Mouse (Mus musculus) CH12.LX (cell line): ENCODE data around the gene Prkce. TPM values are rescaled to one million over a fixed set of nuclear protein-coding genes. Genes with fewer than 3 reads are reported as not detected.

Source experiments
- DNase-seq: peaks from one replicate; pipeline ENCODE4 v3.0.0-alpha.2; 2013; ENCODE audit errors: extremely low read depth
- H3K27ac ChIP-seq: 2 replicates; pipeline ENCODE4 v1.5.1; 2012; ENCODE audit warnings: low read depth, mild to moderate bottlenecking, control low read depth, moderate library complexity; ENCODE audit not compliant: insufficient read depth
- H3K27me3 ChIP-seq: replicated peaks from 2 replicates; pipeline ENCODE3; 2012; ENCODE audit warnings: inconsistent platforms
- H3K36me3 ChIP-seq, 2 experiments: replicated peaks in 1 of 2; 2 replicates each; pipeline versions ENCODE3 to v1.6.1; 2012; ENCODE audit warnings: inconsistent platforms in 1 of 2, low read length in 1 of 2, mild to moderate bottlenecking in 1 of 2, mixed read lengths in 1 of 2, moderate library complexity in 1 of 2; ENCODE audit not compliant: control insufficient read depth in 1 of 2, insufficient read depth in 1 of 2
- H3K4me1 ChIP-seq, 2 experiments: 2 replicates each; pipeline ENCODE4 v1.6.1; 2012; ENCODE audit warnings: inconsistent platforms in 1 of 2, moderate library complexity in 1 of 2; ENCODE audit not compliant: insufficient read depth in 2 of 2, control insufficient read depth in 1 of 2
- H3K4me2 ChIP-seq: 2 replicates; pipeline ENCODE4 v1.6.1; 2012; ENCODE audit warnings: low read depth, mild to moderate bottlenecking, control low read depth; ENCODE audit not compliant: poor library complexity, insufficient read depth, severe bottlenecking
- H3K4me3 ChIP-seq, 3 experiments: fragments of 150-350 bp in 1 of 3; sonication (generic) in 1 of 3; replicated peaks in 1 of 3; 2 replicates each; pipeline versions ENCODE3 to v1.5.1; 2011 to 2012; ENCODE audit warnings: low read depth in 2 of 3, low read length in 2 of 3, mild to moderate bottlenecking in 2 of 3, moderate library complexity in 2 of 3, control low read depth in 1 of 3, improper control_type of control experiment in 1 of 3, inconsistent platforms in 1 of 3, mixed read lengths in 1 of 3; ENCODE audit not compliant: poor library complexity in 1 of 3
- H3K79me2 ChIP-seq: replicated peaks from 2 replicates; pipeline ENCODE4 v1.6.1; 2012; ENCODE audit warnings: mild to moderate bottlenecking, moderate library complexity; ENCODE audit not compliant: control insufficient read depth, poor library complexity, insufficient read depth, severe bottlenecking; ENCODE audit errors: extremely low read depth
- H3K9ac ChIP-seq: 2 replicates; pipeline ENCODE4 v1.6.1; 2012; ENCODE audit warnings: low read depth, mild to moderate bottlenecking, control low read depth, moderate library complexity; ENCODE audit not compliant: insufficient read depth
- H3K9me3 ChIP-seq: replicated peaks from 2 replicates; pipeline ENCODE3; 2012; ENCODE audit warnings: low read length, inconsistent platforms, mixed read lengths
- BHLHE40 ChIP-seq: IDR thresholded peaks from 2 replicates; pipeline ENCODE4 v1.6.1; 2011; ENCODE audit warnings: mild to moderate bottlenecking, low read depth, low read length, improper control_type of control experiment
- CHD1 ChIP-seq: IDR thresholded peaks from 2 replicates; pipeline ENCODE4 v1.6.1; 2012; ENCODE audit warnings: low read depth, low read length, improper control_type of control experiment, inconsistent platforms
- CHD2 ChIP-seq: IDR thresholded peaks from 2 replicates; pipeline ENCODE4 v1.6.1; 2011; ENCODE audit warnings: low read length, improper control_type of control experiment
- CTCF ChIP-seq, 2 experiments: IDR thresholded peaks in 1 of 2; conservative IDR thresholded peaks in 1 of 2; 2 replicates each; pipeline ENCODE4 v1.5.1; 2011 to 2012; ENCODE audit warnings: low read depth in 2 of 2, low read length in 2 of 2, improper control_type of control experiment in 1 of 2, inconsistent platforms in 1 of 2, mild to moderate bottlenecking in 1 of 2, moderate library complexity in 1 of 2
- ELF1 ChIP-seq: IDR thresholded peaks from 2 replicates; pipeline ENCODE4 v1.6.1; 2014; ENCODE audit warnings: low read depth, mild to moderate bottlenecking, inconsistent platforms, low read length, improper control_type of control experiment
- ETS1 ChIP-seq: conservative IDR thresholded peaks from 2 replicates; pipeline ENCODE4 v1.6.1; 2012; ENCODE audit warnings: low read depth, mild to moderate bottlenecking, inconsistent platforms, low read length, improper control_type of control experiment, moderate library complexity
- GABPA ChIP-seq: IDR thresholded peaks from 2 replicates; pipeline ENCODE4 v1.6.1; 2012; ENCODE audit warnings: low read depth, low read length, improper control_type of control experiment, inconsistent platforms; ENCODE audit not compliant: insufficient replicate concordance
- HCFC1 ChIP-seq: IDR thresholded peaks from 2 replicates; pipeline ENCODE4 v1.6.1; 2012; ENCODE audit warnings: low read depth, mild to moderate bottlenecking, inconsistent platforms, low read length, improper control_type of control experiment
- MAFK ChIP-seq: IDR thresholded peaks from 2 replicates; pipeline ENCODE4 v1.6.1; 2011; ENCODE audit warnings: low read length, improper control_type of control experiment; ENCODE audit not compliant: insufficient replicate concordance
- MAX ChIP-seq: IDR thresholded peaks from 2 replicates; pipeline ENCODE4 v1.6.1; 2011; ENCODE audit warnings: low read length, improper control_type of control experiment
- MAZ ChIP-seq: IDR thresholded peaks from 2 replicates; pipeline ENCODE4 v1.6.1; 2012; ENCODE audit warnings: low read depth, mild to moderate bottlenecking, inconsistent platforms, low read length, improper control_type of control experiment, moderate library complexity
- MXI1 ChIP-seq: IDR thresholded peaks from 2 replicates; pipeline ENCODE4 v1.6.1; 2011; ENCODE audit warnings: mild to moderate bottlenecking, low read depth, low read length, improper control_type of control experiment
- MYC ChIP-seq: IDR thresholded peaks from 2 replicates; pipeline ENCODE4 v1.6.1; 2011; ENCODE audit warnings: low read depth, mild to moderate bottlenecking, improper control_type of control experiment, low read length
- NELFE ChIP-seq: IDR thresholded peaks from 2 replicates; pipeline ENCODE4 v1.6.1; 2011; ENCODE audit warnings: low read depth, low read length, improper control_type of control experiment
- NRF1 ChIP-seq: IDR thresholded peaks from 2 replicates; pipeline ENCODE4 v1.6.1; 2014; ENCODE audit warnings: low read depth, mild to moderate bottlenecking, inconsistent platforms, low read length, improper control_type of control experiment, moderate library complexity
- PAX5 ChIP-seq: IDR thresholded peaks from 2 replicates; pipeline ENCODE4 v1.6.1; 2012; ENCODE audit warnings: low read length, inconsistent platforms, mixed read lengths
- POLR2A ChIP-seq: IDR thresholded peaks from 2 replicates; pipeline ENCODE4 v1.6.1; 2011; ENCODE audit warnings: low read depth, mild to moderate bottlenecking, improper control_type of control experiment, low read length
- POLR2AphosphoS2 ChIP-seq: IDR thresholded peaks from 2 replicates; pipeline ENCODE4 v1.6.1; 2011; ENCODE audit warnings: low read depth, low read length, improper control_type of control experiment
- RAD21 ChIP-seq: IDR thresholded peaks from 2 replicates; pipeline ENCODE4 v1.6.1; 2011; ENCODE audit warnings: low read depth, mild to moderate bottlenecking, low read length, improper control_type of control experiment, moderate library complexity
- RCOR1 ChIP-seq: conservative IDR thresholded peaks from 2 replicates; pipeline ENCODE4 v1.6.1; 2012; ENCODE audit warnings: low read depth, mild to moderate bottlenecking, inconsistent platforms, low read length, improper control_type of control experiment
- SIN3A ChIP-seq: IDR thresholded peaks from 2 replicates; pipeline ENCODE4 v1.6.1; 2012; ENCODE audit warnings: low read length, improper control_type of control experiment, inconsistent platforms
- SMC3 ChIP-seq: IDR thresholded peaks from 2 replicates; pipeline ENCODE4 v1.6.1; 2011; ENCODE audit warnings: low read depth, low read length, improper control_type of control experiment
- TBP ChIP-seq: conservative IDR thresholded peaks from 2 replicates; pipeline ENCODE4 v1.6.1; 2011; ENCODE audit warnings: low read depth, low read length, improper control_type of control experiment
- TCF12 ChIP-seq: IDR thresholded peaks from 2 replicates; pipeline ENCODE4 v1.6.1; 2014; ENCODE audit warnings: low read depth, mild to moderate bottlenecking, inconsistent platforms, low read length, improper control_type of control experiment
- ZKSCAN1 ChIP-seq: IDR thresholded peaks from 2 replicates; pipeline ENCODE4 v1.6.1; 2012; ENCODE audit warnings: low read depth, inconsistent platforms, low read length, improper control_type of control experiment, borderline replicate concordance
- ZMIZ1 ChIP-seq: IDR thresholded peaks from 2 replicates; pipeline ENCODE4 v1.6.1; 2012; ENCODE audit warnings: low read depth, mild to moderate bottlenecking, inconsistent platforms, low read length, improper control_type of control experiment
- ZNF384 ChIP-seq: IDR thresholded peaks from 2 replicates; pipeline ENCODE4 v1.6.1; 2012; ENCODE audit warnings: low read depth, low read length, improper control_type of control experiment, inconsistent platforms
- dilution Hi-C: fragments of 300-500 bp; cut with MboI; formaldehyde crosslinking; loops from 2 replicates; pipeline ENCODE4 v1.14.3; 2020; ENCODE audit warnings: low sequenced_read_pairs; ENCODE audit not compliant: extremely low pct_unique_long_range_greater_than_20kb, extremely low pct_ligation_motif_present
- in situ Hi-C: fragments of 300-500 bp; cut with MboI; formaldehyde crosslinking; loops from 3 replicates; pipeline ENCODE4 v1.14.3; 2019; ENCODE audit warnings: low sequenced_read_pairs, low pct_ligation_motif_present, low pct_unique_long_range_greater_than_20kb, mixed read lengths
- polyA plus RNA-seq: library from polyadenylated mRNA; unstranded; fragments of >175 nt; gene quantifications from 2 replicates; pipeline ENCODE4 v1.2.1, GENCODE M21; 2012; ENCODE audit warnings: low read depth; ENCODE audit not compliant: insufficient read length
- total RNA-seq, 2 experiments: library from RNA; depleted of rRNA; stranded (reverse); fragments of 300-350 nt in 1 of 2; fragments of >200 nt in 1 of 2; gene quantifications; 2 replicates each; pipeline ENCODE4 v1.2.3; 2012 to 2014

Gene Prkce
- total and polyA plus RNA-seq, 3 experiments: 4.1 to 13.2 (median 11.4) TPM

GRCm38 (mm10) chr17:86408614-86409006 lies 241.0 kb downstream of the Prkce start:
- Histone ChIP-seq H3K27ac (no peak overlapping the region), H3K4me3 (no peak overlapping the region), H3K4me2 (no peak overlapping the region), H3K36me3 (peaks cover 0 to 19% of the 10 kb centered on the region in 2 experiments), H3K27me3 (no peaks in the 10 kb centered on the region), H3K9me3 (no peaks in the 10 kb centered on the region), H3K4me1 (peaks cover 4 to 69% of the 10 kb centered on the region in 2 experiments; a peak in 3 of 4 replicates), H3K9ac (no peak overlapping the region), H3K79me2 (no peaks in the 10 kb centered on the region)
- in situ Hi-C loops (no loop called here), dilution Hi-C loops (no loop called here)
- TF ChIP-seq ZNF384: no peak
- TF ChIP-seq POLR2A: no peak
- TF ChIP-seq TBP: no peak
- no peak for TF ChIP-seq SIN3A
- no peak for TF ChIP-seq MAFK
- TF ChIP-seq CHD1: no peak
- no peak for TF ChIP-seq ZMIZ1
- no peak for TF ChIP-seq ELF1
- no peak for TF ChIP-seq RAD21
- no peak for TF ChIP-seq ETS1
- TF ChIP-seq HCFC1: no peak
- TF ChIP-seq BHLHE40: no peak
- no peak for TF ChIP-seq CTCF (conservative IDR thresholded peaks at IDR 0.05 in 1 of 2, IDR thresholded peaks at IDR 0.05 in 1 of 2; ENCODE audit: low read depth in 2 of 2, low read length in 2 of 2)
- no peak for TF ChIP-seq TCF12
- TF ChIP-seq MYC: no peak
- no peak for TF ChIP-seq ZKSCAN1
- TF ChIP-seq NELFE: no peak
- TF ChIP-seq CHD2: no peak
- no peak for TF ChIP-seq NRF1
- DNase-seq: no peak

- in situ Hi-C loops (no loop called here), dilution Hi-C loops (no loop called here)
- Histone ChIP-seq H3K4me3 (no peak overlapping the region), H3K27ac (no peak overlapping the region), H3K36me3 (peaks cover 0 to 12% of the 10 kb centered on the region in 2 experiments), H3K9me3 (no peaks in the 10 kb centered on the region), H3K4me2 (no peak overlapping the region), H3K27me3 (no peaks in the 10 kb centered on the region), H3K79me2 (no peaks in the 10 kb centered on the region; the same call in 1 of the 2 replicates), H3K9ac (no peak overlapping the region), H3K4me1 (peaks cover 4 to 65% of the 10 kb centered on the region in 2 experiments; a peak in 3 of 4 replicates)
- TF ChIP-seq HCFC1: no peak
- TF ChIP-seq SMC3: no peak
- no peak for TF ChIP-seq TCF12
- no peak for TF ChIP-seq NELFE
- TF ChIP-seq ELF1: no peak
- TF ChIP-seq RCOR1: no peak
- TF ChIP-seq CTCF (conservative IDR thresholded peaks at IDR 0.05 in 1 of 2, IDR thresholded peaks at IDR 0.05 in 1 of 2; ENCODE audit: low read depth in 2 of 2, low read length in 2 of 2): no peak
- no peak for TF ChIP-seq NRF1
- no peak for TF ChIP-seq GABPA
- TF ChIP-seq MXI1: no peak
- no peak for TF ChIP-seq MYC
- no peak for TF ChIP-seq SIN3A
- TF ChIP-seq POLR2AphosphoS2: no peak
- TF ChIP-seq RAD21: no peak
- TF ChIP-seq MAZ: no peak
- no peak for TF ChIP-seq MAX
- TF ChIP-seq PAX5: no peak
- DNase-seq: no peak
Measured at GRCm38 (mm10) chr17:86409485-86409884, 241.9 kb downstream of the Prkce start.
